Mouse (Mus musculus) urinary bladder, postnatal 36 days (tissue): ENCODE results near the gene Engase.

Experiments used
- DNase-seq, 2 experiments: peaks; one replicate each; pipeline ENCODE4 v3.0.0; 2022; ENCODE audit warnings: low spot score in 2 of 2, mixed read lengths in 1 of 2

Engase gene

GRCm38 (mm10) chr11:118453886-118454671 lies 22.6 kb upstream of the Engase start:
- peak in 1 of 2 experiments; percentile 43 for DNase-seq

GRCm38 (mm10) chr11:118455788-118456187 lies 20.8 kb upstream of the Engase start:
- no peak for DNase-seq

DNA sequence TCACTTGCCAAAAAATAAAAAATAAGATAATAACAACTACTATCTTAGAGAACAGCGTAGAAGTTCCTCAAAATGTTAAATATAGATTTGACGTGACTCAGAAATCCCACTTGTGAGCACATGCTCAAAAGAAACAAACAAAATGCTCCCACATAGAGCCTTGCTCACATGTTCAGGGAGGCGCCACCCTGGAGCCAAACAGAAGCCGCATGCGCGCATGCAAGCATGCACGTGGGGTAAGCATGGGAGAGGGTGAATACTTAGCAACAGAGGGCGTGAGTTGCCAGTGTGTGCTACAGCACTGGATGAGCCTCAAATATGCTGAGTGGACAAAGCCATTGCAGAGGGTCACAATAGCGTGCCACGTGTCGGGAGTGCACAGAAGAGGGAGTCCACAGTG lies 19.7 kb upstream of the Engase start:
- DNase-seq, result peak in 1 of 2 experiments; percentile 70

DNA sequence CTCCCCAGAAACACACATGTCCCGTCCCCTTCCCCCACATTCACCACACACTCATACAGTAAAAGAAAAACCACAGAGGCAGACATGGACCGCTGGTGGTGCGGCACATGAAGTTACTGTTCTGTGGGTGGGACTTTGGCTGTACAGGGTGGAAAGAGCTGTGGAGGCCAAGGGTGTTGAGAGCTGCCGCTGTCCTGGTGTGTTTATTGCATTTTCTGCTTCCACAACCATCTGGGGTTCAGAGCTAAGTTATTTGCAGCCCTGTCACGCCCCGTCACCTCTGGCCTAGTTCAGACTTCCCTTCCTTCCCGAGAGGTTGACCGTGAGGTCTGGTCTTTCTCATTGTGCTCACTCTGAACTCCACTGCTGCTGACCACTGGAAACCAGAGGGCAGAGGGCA lies 17.6 kb upstream of the Engase start:
- DNase-seq, result peak; percentile 47 to 74

- DNase-seq, result no peak
These were observed 17.1 kb upstream of the Engase start for GRCm38 (mm10) chr11:118459536-118459935.

GRCm38 (mm10) chr11:118460280-118460679 lies 16.3 kb upstream of the Engase start:
- no peak for DNase-seq

DNA sequence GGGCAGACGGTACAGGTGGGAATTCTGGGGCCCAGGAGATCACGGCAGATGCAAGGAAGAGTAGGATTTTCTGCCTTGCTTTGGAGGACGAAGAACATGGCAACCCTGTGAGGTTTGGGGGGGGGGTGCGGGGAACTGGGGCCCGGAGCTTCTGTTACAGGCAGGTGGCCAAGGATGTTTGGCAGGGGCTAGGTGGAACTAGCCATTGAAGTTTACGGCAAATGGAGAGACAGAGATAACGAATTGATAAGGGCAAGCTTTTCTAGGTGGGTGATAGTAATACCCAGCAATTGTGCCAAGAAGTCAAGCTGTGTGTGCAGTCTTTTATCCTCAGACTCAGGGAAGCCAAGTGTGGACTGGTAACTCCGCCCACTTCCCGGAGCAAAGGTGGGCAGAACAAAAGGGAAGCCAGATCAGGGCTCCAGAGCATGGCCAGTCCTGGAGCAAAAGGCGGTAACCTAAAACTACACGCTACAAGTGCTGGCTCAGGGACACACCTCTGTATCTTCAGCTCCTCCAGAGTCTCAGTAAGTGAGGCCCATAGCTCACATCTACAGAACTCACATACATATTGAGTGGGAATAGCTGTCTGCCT lies 9.1 kb upstream of the Engase start:
- no peak for DNase-seq

GRCm38 (mm10) chr11:118469509-118470160 lies 7.0 kb upstream of the Engase start:
- DNase-seq, result no peak

GRCm38 (mm10) chr11:118470234-118470966 lies 6.2 kb upstream of the Engase start:
- DNase-seq, result peak in 1 of 2 experiments; percentile 44

DNA sequence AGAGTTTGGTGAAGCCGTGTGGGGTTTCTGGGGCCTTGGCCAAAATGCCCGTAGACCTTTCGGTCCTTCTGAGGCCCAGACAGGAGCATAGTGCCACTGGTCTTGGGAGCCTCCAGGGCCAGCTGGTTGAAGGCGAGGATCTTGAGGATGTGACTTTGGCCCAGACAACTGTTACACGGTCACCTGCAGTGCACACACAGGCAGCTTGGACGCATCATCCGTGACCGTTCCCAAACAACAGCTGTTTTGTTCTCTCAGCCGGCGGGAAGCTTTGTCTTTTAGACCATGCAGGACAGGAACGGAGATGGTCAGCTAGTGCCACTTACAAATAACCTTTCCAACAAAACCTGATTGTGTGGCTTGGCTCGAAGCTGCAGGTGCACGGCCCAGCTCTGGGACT lies 5.0 kb upstream of the Engase start:
- no peak for DNase-seq

- no peak for DNase-seq
These were observed 3.5 kb upstream of the Engase start for GRCm38 (mm10) chr11:118473161-118473560.

DNA sequence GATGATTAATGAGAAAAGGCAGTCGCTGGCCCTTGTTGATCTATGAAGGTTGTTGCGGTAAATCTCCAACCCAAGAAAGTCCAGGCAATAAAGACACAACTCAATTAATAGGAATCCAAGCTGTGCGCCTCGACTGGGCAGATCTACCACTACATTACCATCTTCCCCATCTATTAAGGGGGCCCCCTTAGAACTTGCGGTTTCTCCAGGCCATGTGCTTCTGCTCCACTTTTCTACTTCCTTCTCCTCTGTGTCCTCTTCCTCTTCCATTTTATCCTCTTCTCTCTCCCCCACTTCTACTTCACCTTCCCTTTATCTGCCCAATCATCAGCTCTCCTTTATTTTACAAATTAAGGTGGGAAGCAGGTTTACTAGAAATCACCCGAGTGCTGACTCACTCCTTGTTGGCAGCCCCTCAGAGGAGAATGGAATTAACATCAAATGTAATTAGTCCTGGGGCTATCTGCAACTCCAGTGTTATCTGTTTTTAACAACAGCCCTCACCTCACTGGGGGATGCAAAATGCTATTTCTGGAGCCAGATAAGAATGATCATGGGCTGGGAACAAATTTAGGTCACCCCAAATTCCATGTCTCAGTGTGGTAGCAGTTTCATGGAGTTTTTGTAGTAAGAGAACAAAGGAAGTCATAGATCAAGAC lies 2.7 kb upstream of the Engase start:
- DNase-seq, result no peak

- DNase-seq, result no peak
These were observed 1.0 kb upstream of the Engase start for GRCm38 (mm10) chr11:118475496-118476083.

GRCm38 (mm10) chr11:118479776-118480175 lies 3.1 kb downstream of the Engase start:
- peak; percentile 47 to 66 for DNase-seq

- DNase-seq, result no peak
These were observed 4.6 kb downstream of the Engase start for GRCm38 (mm10) chr11:118481231-118481630.

GRCm38 (mm10) chr11:118481751-118482150 lies 5.1 kb downstream of the Engase start:
- DNase-seq, result no peak

DNA sequence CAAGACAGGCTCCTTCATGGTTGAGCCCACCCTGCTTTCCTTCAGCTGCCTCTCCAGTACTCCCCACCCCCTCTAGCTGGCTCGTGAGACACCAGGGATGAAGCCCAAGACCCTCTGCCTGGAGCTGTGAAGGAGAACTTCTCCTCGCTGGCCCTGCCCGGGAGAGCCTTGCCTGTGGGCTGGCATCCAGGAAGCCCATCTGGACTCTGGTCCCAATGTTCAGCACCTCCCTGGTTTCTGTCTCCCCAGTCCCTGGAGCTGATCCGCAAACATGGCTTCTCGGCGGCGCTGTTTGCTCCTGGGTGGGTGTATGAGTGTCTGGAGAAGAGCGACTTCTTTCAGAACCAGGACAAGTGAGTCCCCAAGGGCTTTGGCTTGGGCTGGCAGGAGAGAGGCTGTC lies 7.5 kb downstream of the Engase start:
- DNase-seq, result no peak

DNA sequence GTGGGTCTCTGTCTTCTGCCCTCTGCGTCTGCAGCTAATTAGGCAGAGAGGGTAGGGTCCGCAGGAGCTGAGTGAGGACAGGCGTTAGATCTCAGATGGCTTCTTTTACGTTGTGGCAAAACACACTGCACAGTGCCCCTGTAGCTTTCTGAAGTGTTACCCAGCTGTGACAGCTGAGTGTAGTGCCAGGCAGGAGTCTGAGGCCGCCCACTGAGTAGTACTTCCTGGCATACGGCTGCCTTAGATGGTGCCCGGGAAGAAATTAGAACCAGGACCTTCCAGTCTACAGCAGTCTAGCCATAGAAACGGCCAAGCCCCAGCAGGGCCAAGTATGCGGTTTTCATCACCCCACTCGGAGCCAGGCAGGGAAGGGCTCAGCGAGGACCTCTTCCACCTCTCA lies 8.7 kb downstream of the Engase start:
- DNase-seq, result no peak

DNA sequence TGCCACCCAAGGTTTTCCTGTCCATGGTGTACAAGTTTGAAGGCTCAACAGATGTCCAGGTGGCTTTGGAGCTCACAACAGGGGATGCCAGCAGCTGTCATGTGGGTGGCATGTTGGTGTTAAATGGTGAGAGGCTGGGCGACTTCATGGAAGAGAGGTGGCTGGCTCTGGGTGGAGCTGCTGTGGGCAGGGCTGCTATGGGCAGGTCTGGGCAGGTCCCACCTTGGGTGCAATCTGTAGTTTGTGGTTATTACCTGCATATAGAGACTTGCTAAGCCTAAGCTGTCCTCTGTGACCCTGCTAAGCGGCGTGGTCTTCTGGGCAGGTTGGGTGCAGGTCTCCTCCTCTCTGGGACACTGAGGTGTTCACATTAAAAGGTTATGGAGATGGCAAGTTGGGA lies 9.2 kb downstream of the Engase start:
- peak; percentile 55 to 62 for DNase-seq

- no peak for DNase-seq
These were observed 9.7 kb downstream of the Engase start for GRCm38 (mm10) chr11:118486281-118486680.
